Mouse (Mus musculus): Measurements from ENCODE around the gene Emp2.

Emp2 gene

DNA sequence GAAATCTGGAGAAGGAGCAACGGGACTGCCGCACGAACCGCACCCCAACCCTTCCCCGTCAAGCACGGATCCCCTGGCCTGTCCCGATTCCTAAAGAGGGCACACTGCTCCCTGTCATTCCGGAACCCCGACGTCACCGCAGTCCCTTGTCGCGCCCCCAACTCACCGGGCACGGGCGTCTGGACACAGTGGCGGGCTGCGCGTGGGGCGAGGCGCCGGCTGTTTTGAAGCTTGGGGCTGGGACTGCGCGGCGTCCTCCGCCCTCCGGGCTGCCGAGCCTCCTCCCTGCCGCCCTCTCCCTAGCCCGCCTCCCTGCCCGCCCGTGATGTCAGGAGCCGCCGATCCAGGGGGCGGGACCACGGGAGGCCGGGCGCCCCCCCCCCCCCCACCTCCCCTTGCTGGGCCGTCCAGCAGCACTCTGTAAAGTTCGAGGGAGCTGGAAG, at the start of gene Emp2:
Emp2 (minus strand) TSS at position 323 of the 443 bp plus-strand sequence.
- no peak for DNase-seq (ENCODE audit: low spot score in 2 of 2)

DNA sequence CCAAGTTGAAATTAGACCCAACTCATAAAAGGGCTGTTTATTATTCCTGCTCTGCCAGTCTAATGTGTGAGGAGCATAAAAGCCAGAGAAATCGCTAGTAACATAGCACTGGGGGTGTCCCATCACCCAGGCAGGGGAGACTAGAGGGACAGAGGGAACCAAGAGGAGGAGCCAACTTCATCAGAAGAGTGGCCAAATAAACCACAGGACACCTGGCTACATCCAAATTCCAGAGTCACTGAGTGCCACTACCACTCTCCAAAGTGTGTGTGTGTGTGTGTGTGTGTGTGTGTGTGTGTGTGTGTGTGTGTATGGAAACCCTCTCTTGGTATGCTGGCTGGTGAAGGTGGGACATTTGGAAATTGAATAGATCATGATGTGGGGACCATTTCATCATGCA, 49.3 kb upstream of the Emp2 start:
- DNase-seq (ENCODE audit: low spot score in 2 of 2): no peak

DNA sequence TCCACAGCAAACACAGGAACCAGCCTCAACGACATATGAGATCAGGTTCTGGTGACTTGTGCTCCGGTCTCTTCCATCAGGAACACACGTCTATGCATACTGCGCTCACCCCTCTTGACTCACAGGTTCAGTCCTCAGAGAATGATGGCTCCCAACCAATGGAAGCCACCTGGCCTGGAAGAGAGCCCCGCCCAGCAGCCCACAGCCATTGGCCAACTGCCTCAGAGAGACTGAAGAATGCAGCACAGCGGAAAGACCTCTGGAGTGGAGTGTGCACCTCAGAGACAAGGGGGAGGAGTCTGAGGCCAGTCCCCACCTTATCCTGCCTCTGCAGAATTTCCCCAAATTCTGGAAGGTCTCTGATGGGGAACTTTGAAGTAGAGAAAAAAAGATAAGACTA, 45.5 kb upstream of the Emp2 start:
- DNase-seq (ENCODE audit: low spot score in 2 of 2): no peak

DNA sequence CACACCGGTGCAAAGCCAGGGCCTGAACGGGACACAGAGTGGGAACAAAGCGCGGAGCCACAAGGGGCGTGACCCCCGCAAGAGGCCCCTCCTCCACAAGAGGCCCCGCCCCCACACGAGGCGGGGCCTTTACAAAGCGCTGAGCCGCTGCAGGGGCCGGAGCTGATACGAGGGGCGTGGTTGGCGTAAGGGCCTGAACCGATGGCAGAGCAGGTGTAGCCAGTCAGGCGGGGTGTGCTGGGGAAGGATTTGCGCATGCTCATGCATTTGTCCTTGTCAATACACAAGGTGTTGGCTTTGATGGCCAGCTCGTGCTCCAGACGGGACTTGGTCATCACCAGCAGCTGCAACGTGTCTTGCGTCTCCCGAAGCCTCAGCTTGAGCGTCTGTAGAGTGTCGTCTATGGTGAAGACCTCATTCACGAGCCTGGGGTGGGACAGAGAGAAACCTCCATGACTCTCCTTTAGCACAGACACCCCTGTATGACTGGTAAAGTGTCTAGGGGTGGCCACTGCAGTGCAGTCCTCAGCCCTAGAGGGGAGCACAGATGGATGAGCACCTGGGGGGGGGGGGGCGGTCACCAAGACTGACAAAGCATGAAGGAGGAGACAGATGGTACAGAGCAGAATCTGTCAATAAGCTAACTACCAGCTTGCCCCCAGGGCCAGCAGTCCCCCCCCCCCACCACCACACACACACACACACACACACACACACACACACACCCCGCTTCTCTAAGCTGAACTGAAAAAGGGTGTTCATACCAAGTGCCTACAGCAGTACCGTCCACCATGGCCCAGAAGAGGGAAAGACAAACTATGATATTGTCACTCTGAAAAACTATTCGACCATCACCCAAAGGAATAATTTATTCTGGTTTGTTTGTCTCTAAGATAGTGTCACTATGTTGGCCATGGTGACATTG, 44.5 kb upstream of the Emp2 start:
- DNase-seq (ENCODE audit: low spot score in 2 of 2): peak; percentile 14 to 65

DNA sequence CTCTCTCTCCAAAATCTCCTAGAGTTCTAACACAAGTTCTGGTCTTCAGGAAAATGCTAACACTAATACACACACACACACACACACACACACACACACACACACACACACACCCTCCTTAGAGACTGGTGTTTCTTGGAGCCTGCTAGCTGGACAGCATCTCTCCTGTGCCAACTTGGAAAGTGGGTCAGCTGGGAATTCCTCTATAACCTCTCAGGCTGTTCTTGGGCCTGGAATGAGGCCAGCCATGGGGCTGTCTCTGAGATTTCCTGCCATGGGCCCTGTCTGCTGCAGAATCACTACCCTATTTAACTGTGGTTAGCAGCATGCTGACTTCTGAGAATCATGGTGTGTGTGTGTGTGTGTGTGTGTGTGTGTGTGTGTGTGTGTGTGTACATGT, 41.2 kb upstream of the Emp2 start:
- no peak for DNase-seq (ENCODE audit: low spot score in 2 of 2)

DNA sequence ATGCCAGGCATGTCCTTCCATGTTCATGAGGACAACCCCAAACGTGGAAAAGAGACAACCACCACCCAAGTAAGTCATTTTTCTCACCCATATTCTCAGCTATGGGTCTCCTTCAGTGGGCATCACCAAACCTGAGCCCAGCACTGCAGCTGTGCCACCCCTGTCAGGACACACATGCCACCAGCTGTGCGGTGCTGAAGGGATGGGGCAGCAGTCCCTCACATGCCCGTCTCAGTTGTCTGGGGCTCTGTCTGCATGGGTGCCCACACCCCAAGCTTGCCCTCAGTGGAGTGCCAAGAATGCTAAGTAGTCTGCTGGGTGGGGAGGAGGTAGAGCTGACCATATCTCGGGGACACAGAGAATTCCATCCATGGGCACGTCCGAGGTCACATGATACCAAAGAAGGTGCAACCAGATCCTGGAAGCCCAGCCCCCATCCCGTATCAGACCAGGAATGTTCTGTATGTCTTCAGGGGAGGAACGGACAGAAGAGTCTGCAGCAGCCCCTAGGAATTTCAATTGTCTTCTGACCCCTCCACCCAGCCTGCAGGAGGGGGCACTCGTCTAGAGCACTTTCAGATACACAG, 37.4 kb upstream of the Emp2 start:
- no peak for DNase-seq (ENCODE audit: low spot score in 2 of 2)

DNA sequence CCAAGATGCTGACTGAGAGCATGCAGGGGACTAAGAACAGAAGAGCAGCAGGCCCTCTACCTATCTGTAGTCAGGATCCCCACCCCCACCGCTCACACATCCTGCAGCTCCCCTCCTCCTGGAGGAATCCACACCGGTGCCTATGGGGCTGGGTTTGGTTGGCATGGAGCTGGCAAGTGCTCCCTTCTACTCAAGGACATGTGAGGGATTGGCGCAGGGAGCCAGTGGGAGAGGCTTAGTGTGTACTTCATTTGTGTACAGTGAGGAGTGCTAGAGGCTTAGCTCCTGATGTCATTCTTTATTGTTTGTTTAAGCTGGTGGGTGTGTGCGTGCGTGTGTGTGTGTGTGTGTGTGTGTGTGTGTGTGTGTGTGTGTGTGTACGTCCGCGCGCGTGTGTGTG, 36.1 kb upstream of the Emp2 start:
- no peak for DNase-seq (ENCODE audit: low spot score in 2 of 2)

DNA sequence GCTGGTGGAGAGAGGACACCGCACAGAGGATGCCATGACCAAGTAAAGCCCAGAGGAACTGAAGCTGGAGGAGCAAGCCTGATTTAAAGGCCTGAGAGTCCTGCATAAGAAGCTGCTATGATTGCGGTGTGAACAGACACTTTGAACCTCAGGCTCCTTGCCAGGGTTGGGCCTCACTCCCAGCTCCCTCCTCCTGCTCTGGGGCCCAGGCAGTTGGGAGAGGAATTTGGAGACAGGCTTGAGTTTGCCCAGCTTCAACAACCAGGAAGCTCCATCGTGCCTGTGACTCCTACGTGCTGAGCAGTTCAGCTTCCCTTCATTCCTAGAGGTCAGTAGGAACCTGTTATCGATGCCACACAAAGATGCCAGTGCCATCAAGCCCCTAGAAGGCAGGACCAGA, 35.7 kb upstream of the Emp2 start:
- no peak for DNase-seq (ENCODE audit: low spot score in 2 of 2)

DNA sequence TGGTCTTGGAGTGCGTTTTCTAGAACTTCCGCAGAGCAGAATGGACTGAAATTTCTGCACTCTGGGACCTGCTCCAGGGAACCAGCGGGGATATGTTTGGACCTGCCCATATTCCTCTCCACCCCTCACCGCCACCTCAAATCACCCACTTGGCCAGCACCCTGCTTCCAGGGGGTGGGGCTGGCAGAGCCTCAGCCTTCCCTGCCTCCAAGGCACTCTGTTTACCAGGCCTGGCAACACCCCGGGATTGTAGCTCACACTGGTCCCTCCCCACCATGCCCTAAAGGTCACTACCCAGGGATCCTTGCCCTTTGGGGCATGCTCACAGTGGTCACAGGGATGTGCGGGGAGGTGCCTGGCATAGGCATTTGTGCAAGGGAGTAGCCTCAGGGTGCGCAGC, 33.8 kb upstream of the Emp2 start:
- DNase-seq (ENCODE audit: low spot score in 2 of 2): no peak

DNA sequence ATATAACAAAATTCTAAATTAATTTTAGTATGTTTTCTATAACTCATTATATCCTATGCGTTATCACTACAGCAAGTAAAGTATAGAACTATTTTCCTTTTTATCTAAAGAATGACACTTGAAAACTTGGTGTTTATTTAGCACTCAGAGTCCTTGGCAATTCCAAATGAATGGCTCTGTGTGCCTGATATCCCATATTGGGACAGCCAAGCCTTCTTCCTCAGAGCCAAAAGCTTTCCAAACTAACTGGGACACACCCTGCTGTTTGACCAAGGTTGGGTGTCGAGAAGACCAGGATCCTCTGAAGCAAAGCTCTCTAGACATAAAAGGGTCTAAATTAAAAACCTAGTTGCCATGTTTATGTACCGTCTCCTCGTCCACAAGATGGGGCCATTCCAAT, 27.3 kb upstream of the Emp2 start:
- no peak for DNase-seq (ENCODE audit: low spot score in 2 of 2)

DNA sequence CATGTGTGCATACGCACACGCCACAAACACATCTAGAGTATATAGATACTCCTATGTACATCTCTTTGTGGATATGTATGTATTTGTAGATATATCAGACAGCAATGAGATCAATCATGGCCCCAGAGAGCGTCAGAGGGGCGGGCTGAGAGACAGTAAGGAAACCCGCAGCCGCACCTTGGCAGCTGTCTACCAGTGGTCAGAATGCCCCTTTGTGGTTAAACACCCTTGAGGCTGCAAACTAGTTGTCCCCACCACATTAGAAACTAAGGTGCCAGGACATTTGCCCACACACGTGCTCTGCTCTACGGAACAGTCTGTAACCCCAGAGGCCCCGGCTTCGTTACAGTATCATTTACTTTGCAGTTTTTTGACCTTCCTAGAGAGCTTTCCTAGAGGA, 26.2 kb upstream of the Emp2 start:
- no peak for DNase-seq (ENCODE audit: low spot score in 2 of 2)

DNA sequence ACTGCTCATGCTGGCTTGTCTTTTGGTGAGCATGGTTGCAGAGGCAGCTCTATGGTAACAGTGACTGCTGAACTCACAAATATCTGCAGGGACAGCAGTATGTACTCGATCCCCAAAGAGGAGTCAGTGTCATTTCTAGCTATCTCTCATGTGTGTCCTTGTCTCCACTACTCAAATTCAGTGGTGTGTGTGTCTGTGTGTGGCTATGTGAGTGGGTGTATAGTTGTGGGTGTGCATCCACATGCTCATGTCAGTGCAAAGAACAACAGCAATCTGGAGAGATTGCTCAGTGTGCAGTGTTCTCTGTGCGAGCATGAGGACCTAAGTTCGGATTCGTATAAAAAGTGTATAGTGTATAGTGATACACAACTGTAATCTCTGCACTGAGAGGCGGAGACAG, 24.8 kb upstream of the Emp2 start:
- no peak for DNase-seq (ENCODE audit: low spot score in 2 of 2)

DNA sequence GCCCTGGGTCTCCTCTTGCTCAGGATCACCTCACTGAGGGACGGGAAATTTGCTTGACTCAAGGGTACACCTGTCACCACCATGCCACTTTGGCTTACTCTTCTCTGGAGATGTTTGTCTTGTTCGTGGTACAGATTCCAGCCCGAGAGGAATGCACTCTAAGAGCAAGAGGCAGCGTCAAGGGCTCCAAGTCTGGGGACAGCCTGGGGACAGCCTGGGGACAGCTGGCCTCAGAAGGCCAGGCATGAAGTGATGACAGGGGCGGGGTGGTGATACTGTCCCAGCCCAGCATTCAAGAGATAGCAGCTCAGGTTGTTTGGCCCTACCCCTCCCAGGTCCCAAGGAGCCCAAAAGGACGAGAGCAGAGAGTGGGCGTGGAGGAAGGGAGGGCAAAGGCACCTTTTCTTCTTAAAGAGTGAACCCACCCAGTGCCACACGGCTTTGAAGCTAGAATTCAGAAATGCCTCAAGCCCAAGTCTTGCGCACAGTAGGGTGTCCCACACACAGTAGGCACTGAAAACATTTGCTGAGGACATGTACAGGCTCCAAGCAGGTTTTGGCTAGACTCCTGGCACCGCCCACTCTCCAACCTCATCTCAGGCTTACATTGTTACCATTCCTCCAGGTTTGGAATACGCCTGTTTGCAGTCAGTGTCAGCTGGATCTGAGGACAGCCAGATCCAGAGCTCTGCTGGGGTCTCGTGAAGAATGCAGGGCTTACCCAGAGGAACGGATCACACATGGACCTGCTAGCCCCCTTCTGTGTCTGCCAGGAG, 23.8 kb upstream of the Emp2 start:
- no peak for DNase-seq (ENCODE audit: low spot score in 2 of 2)

DNA sequence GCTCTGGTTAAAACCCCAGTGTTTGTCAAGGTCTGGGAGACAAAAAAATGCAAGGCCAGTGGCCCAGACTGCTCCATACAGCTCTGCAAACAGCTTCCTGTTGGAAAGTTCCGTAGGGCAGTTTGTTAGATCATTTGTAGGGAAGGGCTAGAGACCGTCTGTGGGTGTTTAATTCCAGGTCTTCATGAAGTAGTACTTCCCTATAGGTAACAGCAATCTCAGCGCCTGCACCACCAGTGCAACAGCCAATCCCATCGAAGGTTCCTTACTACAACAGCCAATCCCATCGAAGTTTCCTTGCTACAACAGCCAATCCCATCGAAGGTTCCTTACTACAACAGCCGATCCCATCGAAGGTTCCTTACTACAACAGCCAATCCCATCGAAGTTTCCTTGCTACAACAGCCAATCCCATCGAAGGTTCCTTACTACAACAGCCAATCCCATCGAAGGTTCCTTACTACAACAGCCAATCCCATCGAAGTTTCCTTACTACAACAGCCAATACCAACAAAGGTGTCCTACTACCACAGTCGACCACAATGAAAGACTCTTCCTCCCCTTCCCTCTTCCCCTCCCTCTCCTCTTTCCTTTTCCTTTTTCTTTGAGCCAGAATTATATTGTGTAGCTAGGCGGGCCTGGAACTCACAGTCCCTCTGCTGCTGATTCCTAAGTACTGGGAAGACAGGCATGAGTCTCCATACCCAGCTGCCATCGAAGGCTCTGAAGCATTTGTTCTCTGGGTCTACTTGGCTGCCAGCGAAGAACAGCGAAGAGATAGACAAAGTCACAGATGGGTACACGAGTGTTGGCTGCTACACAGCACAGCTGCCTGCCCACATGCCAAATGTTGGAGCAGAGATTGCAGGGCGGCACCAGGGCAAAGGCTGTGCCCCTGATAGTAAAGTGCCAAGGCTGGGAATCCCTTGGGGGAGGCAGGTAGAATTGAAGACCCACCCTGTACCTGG, 23.0 kb upstream of the Emp2 start:
- DNase-seq (ENCODE audit: low spot score in 2 of 2): no peak

DNA sequence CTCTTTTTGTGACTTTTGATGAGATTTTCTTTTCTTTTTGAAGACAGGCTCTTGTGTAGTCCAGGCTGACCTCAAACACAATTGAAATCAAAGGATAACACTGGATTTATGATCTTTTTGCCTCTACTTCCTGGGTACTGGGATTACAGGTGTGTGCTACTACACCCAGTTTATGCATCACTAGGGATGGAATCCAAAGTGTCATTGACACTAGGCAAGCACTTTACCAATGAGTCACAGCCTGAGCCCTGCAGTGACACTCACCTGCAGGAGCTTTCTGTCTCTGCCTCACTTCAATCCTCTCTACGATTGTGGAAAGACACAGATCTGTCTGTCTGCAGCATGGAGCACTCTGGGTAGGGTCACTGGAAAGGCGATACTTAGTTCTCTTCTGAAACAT, 22.2 kb upstream of the Emp2 start:
- no peak for DNase-seq (ENCODE audit: low spot score in 2 of 2)

DNA sequence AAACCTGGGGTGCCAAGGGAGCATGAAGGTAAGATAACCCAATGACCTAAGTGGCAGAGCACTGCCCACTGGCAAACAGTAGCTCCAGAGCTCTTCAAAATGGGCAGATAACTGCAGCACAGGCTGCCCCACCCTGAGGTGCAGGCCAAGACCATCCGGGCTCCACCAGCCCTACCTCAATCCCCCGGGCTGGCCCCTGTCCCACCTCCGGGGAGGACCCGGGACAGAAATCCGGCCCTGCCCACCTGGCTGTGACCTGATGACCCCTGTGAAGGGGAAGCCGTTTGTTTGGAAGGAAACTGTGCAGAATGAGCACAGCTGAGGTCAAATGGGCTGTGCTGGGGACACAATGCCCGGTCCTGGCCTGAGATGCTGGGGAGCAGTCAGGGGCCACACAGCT, 19.0 kb upstream of the Emp2 start:
- DNase-seq (ENCODE audit: low spot score in 2 of 2): no peak

DNA sequence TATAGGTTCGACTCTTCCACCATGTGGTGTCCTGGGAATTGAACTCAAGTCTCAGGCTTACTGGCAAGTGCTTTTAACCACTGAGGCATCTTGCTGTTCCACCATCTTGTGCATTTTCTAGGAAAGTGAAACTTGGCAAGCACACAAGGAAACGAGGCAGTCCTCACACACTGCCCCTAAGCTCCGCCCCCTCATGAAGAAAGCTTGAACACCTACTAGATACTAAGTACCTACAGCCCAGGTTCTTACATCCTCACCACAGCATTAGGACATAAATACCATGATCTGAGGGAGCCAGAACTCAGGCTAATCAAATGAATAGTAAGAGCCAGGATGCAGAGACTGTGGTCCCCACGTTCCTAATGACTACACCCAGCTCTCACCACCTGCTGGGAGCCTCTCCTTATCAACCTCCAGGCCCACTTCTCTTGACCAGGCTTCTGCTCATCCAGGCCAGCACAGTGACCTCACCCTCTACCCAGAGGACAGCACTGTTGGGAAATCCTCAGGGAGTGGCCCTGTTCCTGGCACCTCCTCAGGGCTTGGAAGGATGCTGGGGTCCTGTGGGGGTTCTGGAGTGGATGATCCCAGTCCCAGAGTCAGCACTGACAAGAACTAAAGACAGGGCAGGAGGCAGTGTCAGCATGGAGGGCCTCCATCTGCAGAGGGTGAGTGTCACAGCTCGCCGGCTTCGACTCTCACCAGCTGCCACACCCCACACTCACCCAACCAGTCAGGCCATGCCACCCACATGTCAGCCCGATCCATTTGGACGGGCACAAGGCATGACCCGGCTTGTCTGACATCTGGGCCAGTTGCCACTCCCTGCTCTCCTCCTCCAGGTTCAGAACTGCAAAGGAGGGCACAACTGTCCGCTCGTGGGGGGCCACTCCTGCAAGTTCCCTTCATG, 17.1 kb upstream of the Emp2 start:
- no peak for DNase-seq (ENCODE audit: low spot score in 2 of 2)

DNA sequence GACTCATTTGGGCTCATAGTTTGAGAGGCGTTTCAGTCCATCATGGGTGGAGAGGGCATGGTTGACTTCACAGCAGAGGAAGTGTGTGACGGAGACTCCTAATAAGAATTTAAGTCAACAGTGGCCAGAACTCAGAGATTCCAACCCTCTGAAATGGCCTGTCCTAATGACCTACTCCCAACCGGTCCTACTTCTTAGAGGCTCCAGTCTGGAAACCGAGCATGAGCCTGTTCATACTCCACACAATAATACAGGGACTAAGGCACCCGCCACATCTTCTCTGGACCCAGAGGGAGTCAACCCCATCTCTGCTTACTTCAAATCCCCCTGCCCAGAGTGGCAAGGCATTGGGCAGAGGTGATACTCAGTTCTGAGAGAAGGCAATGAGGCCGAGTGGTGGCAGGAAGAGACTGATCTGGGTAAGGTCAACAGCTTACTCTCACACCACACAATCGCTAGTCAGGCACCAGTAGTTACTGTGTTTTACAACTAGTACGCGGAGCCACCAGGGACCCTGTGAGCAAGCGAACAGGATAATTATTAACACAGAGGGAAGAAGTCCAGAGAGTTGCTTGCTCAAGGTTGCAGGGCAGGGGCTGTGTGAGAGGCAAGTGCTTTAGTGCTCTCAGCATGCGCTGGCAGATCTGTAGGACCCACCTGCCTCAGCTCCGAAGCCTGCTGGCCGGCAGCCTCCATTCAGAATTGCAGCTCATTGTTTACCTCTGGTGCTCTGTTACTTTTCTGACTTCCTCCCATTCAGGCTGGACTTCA, 14.0 kb upstream of the Emp2 start:
- no peak for DNase-seq (ENCODE audit: low spot score in 2 of 2)

DNA sequence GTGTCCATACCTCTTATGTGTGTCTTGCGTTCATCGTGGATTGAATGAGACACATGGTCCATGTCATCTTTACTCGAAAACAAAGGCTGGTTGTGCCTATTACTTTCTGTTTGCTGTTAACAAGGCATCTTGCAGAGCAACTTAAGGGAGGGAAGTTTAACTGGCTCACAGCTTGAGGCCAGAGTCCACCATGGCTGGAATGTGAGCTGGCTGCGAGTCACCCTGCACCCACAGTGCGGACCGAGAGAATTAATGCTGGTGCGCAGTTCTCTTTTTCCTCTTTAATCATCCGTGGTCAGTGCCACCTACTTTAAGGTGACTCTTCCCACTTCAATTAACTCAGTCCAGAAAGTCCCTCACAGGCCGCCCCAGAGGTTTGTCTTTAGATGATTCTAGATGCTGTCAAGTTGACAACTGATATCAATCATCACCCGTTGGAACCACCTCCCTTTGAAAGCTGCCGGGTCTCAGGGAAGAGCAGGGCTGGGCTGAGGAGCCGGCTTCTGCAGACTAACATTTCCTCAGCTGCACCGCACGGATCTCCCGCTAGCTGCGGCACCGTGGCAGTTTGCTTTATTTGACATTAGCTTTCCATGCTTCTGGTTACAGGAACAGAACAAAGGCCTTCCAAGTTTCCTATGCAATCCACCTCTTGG, 6.3 kb upstream of the Emp2 start:
- no peak for DNase-seq (ENCODE audit: low spot score in 2 of 2)
